11 mouse cellular contexts compared by ENCODE assay signal in the genomic region with DNA sequence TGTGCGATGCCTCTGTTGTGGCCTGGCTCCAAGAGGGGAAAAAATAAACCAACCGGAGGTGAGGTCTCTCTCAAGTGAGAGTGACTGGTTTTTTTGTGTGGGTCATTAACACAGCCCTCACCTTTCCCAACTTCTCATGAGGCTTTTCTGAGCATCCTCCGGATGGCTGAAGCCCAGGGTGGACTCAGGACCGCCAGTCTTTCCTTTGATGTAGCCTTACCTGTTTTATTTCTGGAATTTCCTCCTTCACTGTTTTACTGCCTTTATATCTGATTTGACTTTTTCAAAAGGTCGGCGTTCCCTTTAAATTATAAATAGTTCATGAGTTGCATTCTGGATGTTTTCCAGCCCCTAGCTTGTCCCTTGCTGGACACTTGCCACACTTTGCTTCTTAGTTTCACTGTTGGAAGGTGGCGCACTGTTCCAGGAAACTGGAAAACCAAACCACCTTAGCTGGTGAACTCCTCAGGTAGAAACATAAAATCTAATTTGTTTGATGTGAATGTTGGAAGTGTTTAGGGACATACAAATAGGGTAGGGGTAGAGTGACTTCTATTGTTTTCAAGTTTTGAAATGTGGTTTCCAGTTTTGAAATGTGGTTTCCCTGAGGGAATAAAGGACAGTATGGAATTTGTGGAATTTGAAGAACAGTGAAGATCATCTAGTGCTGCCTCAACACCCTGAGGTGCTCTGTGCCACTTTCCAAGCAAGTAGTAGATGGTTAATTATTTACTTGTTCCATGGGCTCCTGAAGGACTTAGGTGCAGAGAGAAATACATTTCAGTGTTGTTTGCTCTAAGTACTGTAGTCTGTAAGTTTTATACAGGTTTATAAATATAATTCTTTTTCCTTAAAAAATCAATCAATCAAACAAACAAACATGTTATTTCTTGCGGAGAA. TPM values are rescaled to one million over a fixed set of nuclear protein-coding genes. Genes with fewer than 3 reads are reported as not detected.
DNase-seq lines count a peak whose midpoint lies in the region; ATAC-seq and TF ChIP-seq lines count a peak whose summit lies in the region.
"Had no signal": no experiment of that assay in that cellular context is flagged by ENCODE, and none has a peak within 500 bp of the region (broad histone marks: within the 10 kb centered on the region; RNA-seq: fewer than 3 reads in every experiment).

No protein-coding gene starts in this region.

- no peaks in the 10 kb centered on the region for H3K4me1 ChIP-seq in kidney, embryonic 14.5 days (ENCODE audit: control insufficient read depth, insufficient read depth, low read length)
- peaks cover 2% of the 10 kb centered on the region; the same call in 1 of the 2 replicates for H3K4me1 ChIP-seq in thymus, adult 2 months (replicated peaks; ENCODE audit: control insufficient read depth, insufficient read depth, low read length)

- peak; percentile 63 for DNase-seq in kidney, adult 11 months
- DNase-seq in cerebellum, adult 18-20 months: peak; percentile 67 to 72
- DNase-seq in heart, postnatal 36 days: peak; percentile 31 to 45
- DNase-seq in lung, postnatal 14 days: peak; percentile 64
- no peak for DNase-seq in thymus, adult 2 months
- no peak for DNase-seq in left cerebral cortex, adult 18-20 months (ENCODE audit: low spot score in 2 of 2)
- DNase-seq in frontal cortex, postnatal 25 days (ENCODE audit: low spot score in 2 of 2): no peak
- DNase-seq: layer of hippocampus, postnatal 36 days; thymus, adult 18-20 months had no signal

- ATAC-seq in kidney, embryonic 14.5 days (ENCODE audit: low FRiP score, low TSS enrichment): no peak

- no peak for TF ChIP-seq POLR2A in thymus, adult 2 months (IDR thresholded peaks at IDR 0.05; ENCODE audit: control insufficient read depth, extremely low read depth, insufficient read depth, low read length, poor library complexity)

- H3K9me3 ChIP-seq in kidney, embryonic 14.5 days (ENCODE audit: control insufficient read depth, low read length): no peaks in the 10 kb centered on the region

- no peaks in the 10 kb centered on the region for H3K36me3 ChIP-seq in kidney, embryonic 14.5 days (ENCODE audit: control insufficient read depth, insufficient read depth, low read length)
- H3K36me3 ChIP-seq in thymus, adult 2 months (ENCODE audit: control insufficient read depth, insufficient read depth, low read length): no peaks in the 10 kb centered on the region

- no peak for TF ChIP-seq CTCF in thymus, adult 2 months (IDR thresholded peaks at IDR 0.05; ENCODE audit: borderline replicate concordance, control insufficient read depth, extremely low read depth, insufficient read depth, low read length, poor library complexity)

- 65% methylated on average over 8 of the region's 8 CpGs for WGBS in kidney, embryonic 14.5 days
- 84% methylated on average over 8 of the region's 8 CpGs for WGBS in thymus, adult 2 months

- H3K27ac ChIP-seq in kidney, embryonic 14.5 days (ENCODE audit: low read depth, low read length): no peak overlapping the region
- H3K27ac ChIP-seq in thymus, adult 2 months (ENCODE audit: control insufficient read depth, insufficient read depth, low read length): no peak overlapping the region

- H3K27me3 ChIP-seq in kidney, embryonic 14.5 days (ENCODE audit: control insufficient read depth, insufficient read depth, low read length): no peaks in the 10 kb centered on the region
- no peaks in the 10 kb centered on the region for H3K27me3 ChIP-seq in thymus, adult 2 months (ENCODE audit: control insufficient read depth, insufficient read depth, low read length)

- H3K9ac ChIP-seq in kidney, embryonic 14.5 days (ENCODE audit: low read depth, low read length): no peak overlapping the region

- H3K4me2 ChIP-seq in kidney, embryonic 14.5 days (replicated peaks; ENCODE audit: low read depth, low read length): no peak overlapping the region

- no peak overlapping the region for H3K4me3 ChIP-seq in kidney, embryonic 14.5 days (ENCODE audit: low read length)
- no peak overlapping the region for H3K4me3 ChIP-seq in thymus, adult 2 months (ENCODE audit: control insufficient read depth, insufficient read depth, low read length)

- intact Hi-C loops in heart, postnatal 36 days (cut with DNase I): no loop called here

RNA-seq across cellular contexts. Expression of gene Cytip, which starts 19.7 kb away (rescaled TPM):
- 0.29 and 1.0 TPM in 2 replicates for polyA plus RNA-seq in kidney, embryonic 14.5 days (2014; fragmentation: Nextera tagmentation; extraction: Ambion mirVana)
- 1 to 10 TPM; 1.2 to 1.4 TPM for total RNA-seq in heart, postnatal 36 days (2021)
- 284 and 293 TPM in 2 replicates for polyA plus RNA-seq in thymus, adult 2 months (2012; rRNA removed)
- under 1 TPM; 0.21 to 0.37 TPM for total RNA-seq in left cerebral cortex, adult 18-20 months (2021)
- total RNA-seq: MEL had no signal

Comparison
In these comparisons a context has a peak if more than half of its experiments do, and no peak if none do; other contexts are left out.
1. DNase-seq: peak in kidney, adult 11 months (single experiment), cerebellum, adult 18-20 months (2 of 2), heart, postnatal 36 days (2 of 2) and lung, postnatal 14 days (single experiment); none in thymus, adult 2 months (single experiment), left cerebral cortex, adult 18-20 months (0 of 2) and frontal cortex, postnatal 25 days (0 of 2).